Mouse (Mus musculus): ENCODE results near the gene Tmem62. TPM values are rescaled to one million over a fixed set of nuclear protein-coding genes. Genes with fewer than 3 reads are reported as not detected.

Tmem62 gene
- polyA plus RNA-seq (2012; ENCODE audit: insufficient read depth, low replicate concordance): 0.64 and 1.4 TPM in 2 replicates

- Histone ChIP-seq H3K27me3 (replicated peaks) (no peaks in the 10 kb centered on the region), H3K4me1 (peaks cover 22% of the 10 kb centered on the region)
These were observed at the start of gene Tmem62 for GRCm38 (mm10) chr2:120976990-120977925. TSS of gene Tmem62 (plus strand) at chr2:120977017.

DNA sequence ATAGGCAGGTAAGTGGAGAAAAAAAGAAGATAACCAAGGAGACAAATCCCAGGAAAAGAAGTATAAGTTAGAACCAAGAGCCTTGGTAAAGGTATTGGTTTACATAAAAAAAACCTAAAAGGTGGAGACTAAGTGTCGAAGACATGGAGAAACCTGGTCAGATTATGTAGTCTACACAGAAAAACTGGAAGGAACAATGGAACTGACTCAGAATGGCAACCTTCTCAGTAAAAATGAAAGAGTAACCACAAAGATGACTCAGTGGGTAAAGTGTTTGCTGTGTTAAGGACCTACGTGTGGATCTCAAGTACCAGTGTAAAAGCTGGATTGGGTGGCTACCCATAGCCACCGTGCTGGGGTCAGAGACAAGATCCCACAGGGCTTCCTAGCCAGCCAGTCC lies 43.8 kb upstream of the Tmem62 start:
- Histone ChIP-seq H3K27me3 (replicated peaks) (no peaks in the 10 kb centered on the region), H3K9me3 (no peaks in the 10 kb centered on the region), H3K36me3 (replicated peaks; ENCODE audit: low read length) (peaks cover 84% of the 10 kb centered on the region), H3K4me3 (replicated peaks) (no peak overlapping the region), H3K4me1 (no peaks in the 10 kb centered on the region; the same call in 1 of the 2 replicates)
- TF ChIP-seq GATA1 (IDR thresholded peaks at IDR 0.05; ENCODE audit: borderline replicate concordance, low read length): no peak
- TF ChIP-seq FLI1 (IDR thresholded peaks at IDR 0.05; ENCODE audit: low read length): no peak

More at GRCm38 (mm10) chr2:120976990-120977925, at the start of gene Tmem62:
- TF ChIP-seq GATA1 (IDR thresholded peaks at IDR 0.05; ENCODE audit: borderline replicate concordance, low read length): no peak
- TF ChIP-seq FLI1 (IDR thresholded peaks at IDR 0.05; ENCODE audit: low read length): no peak
- peaks cover 8% of the 10 kb centered on the region for H3K36me3 ChIP-seq (replicated peaks; ENCODE audit: low read length)
- H3K4me3 ChIP-seq (replicated peaks): peak within 1 kb of the TSS; percentile 98
- no peaks in the 10 kb centered on the region for H3K9me3 ChIP-seq

GRCm38 (mm10) chr2:120951208-120951607 lies 25.6 kb upstream of the Tmem62 start:
- Histone ChIP-seq H3K9me3 (no peaks in the 10 kb centered on the region), H3K36me3 (replicated peaks; ENCODE audit: low read length) (peaks cover 64% of the 10 kb centered on the region), H3K4me1 (peaks cover 7% of the 10 kb centered on the region; the same call in 1 of the 2 replicates), H3K27me3 (replicated peaks) (no peaks in the 10 kb centered on the region), H3K4me3 (replicated peaks) (no peak overlapping the region)
- no peak for TF ChIP-seq GATA1 (IDR thresholded peaks at IDR 0.05; ENCODE audit: borderline replicate concordance, low read length)
- no peak for TF ChIP-seq FLI1 (IDR thresholded peaks at IDR 0.05; ENCODE audit: low read length)

GRCm38 (mm10) chr2:120952176-120952938 lies 24.5 kb upstream of the Tmem62 start:
- H3K9me3 ChIP-seq: no peaks in the 10 kb centered on the region
- no peak overlapping the region for H3K4me3 ChIP-seq (replicated peaks)
- no peak for TF ChIP-seq FLI1 (IDR thresholded peaks at IDR 0.05; ENCODE audit: low read length)
- no peak for TF ChIP-seq GATA1 (IDR thresholded peaks at IDR 0.05; ENCODE audit: borderline replicate concordance, low read length)
- peaks cover 7% of the 10 kb centered on the region; the same call in 1 of the 2 replicates for H3K4me1 ChIP-seq
- H3K27me3 ChIP-seq (replicated peaks): no peaks in the 10 kb centered on the region
- peaks cover 53% of the 10 kb centered on the region for H3K36me3 ChIP-seq (replicated peaks; ENCODE audit: low read length)

DNA sequence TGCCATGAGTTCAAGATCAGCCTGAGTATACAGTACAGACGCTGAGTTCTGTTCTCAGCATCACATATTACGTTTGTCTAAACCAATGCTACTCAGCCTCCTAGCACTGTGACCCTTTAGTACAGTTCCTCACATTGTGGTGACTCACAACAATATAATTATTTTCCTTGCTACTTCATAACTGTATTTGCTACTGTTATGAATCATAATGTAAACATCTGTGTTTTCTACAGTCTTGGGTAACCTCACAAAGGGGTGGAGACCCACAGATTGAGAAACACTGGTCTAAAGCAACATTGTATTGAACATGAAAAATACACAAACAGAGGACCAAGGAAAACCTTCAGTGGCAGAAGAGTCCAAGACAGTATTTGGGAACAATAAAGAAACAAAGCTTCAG lies 17.5 kb upstream of the Tmem62 start:
- no peak for TF ChIP-seq GATA1 (IDR thresholded peaks at IDR 0.05; ENCODE audit: borderline replicate concordance, low read length)
- no peak for TF ChIP-seq FLI1 (IDR thresholded peaks at IDR 0.05; ENCODE audit: low read length)
- H3K27me3 ChIP-seq (replicated peaks): no peaks in the 10 kb centered on the region
- H3K9me3 ChIP-seq: no peaks in the 10 kb centered on the region
- peaks cover 8% of the 10 kb centered on the region; the same call in 1 of the 2 replicates for H3K4me1 ChIP-seq
- H3K36me3 ChIP-seq (replicated peaks; ENCODE audit: low read length): peaks cover 35% of the 10 kb centered on the region
- H3K4me3 ChIP-seq (replicated peaks): no peak overlapping the region

GRCm38 (mm10) chr2:120959827-120960226 lies 17.0 kb upstream of the Tmem62 start:
- Histone ChIP-seq H3K27me3 (replicated peaks) (no peaks in the 10 kb centered on the region), H3K4me3 (replicated peaks) (no peak overlapping the region), H3K9me3 (no peaks in the 10 kb centered on the region), H3K36me3 (replicated peaks; ENCODE audit: low read length) (peaks cover 30% of the 10 kb centered on the region), H3K4me1 (peaks cover 10% of the 10 kb centered on the region; the same call in 1 of the 2 replicates)
- TF ChIP-seq GATA1 (IDR thresholded peaks at IDR 0.05; ENCODE audit: borderline replicate concordance, low read length): no peak
- TF ChIP-seq FLI1 (IDR thresholded peaks at IDR 0.05; ENCODE audit: low read length): no peak

GRCm38 (mm10) chr2:120960261-120960660 lies 16.6 kb upstream of the Tmem62 start:
- TF ChIP-seq GATA1 (IDR thresholded peaks at IDR 0.05; ENCODE audit: borderline replicate concordance, low read length) (no peak), FLI1 (IDR thresholded peaks at IDR 0.05; ENCODE audit: low read length) (no peak)

GRCm38 (mm10) chr2:120963110-120963509 lies 13.7 kb upstream of the Tmem62 start:
- no peak overlapping the region for H3K4me3 ChIP-seq (replicated peaks)
- TF ChIP-seq GATA1 (IDR thresholded peaks at IDR 0.05; ENCODE audit: borderline replicate concordance, low read length) (no peak), FLI1 (IDR thresholded peaks at IDR 0.05; ENCODE audit: low read length) (no peak)
- peaks cover 31% of the 10 kb centered on the region for H3K4me1 ChIP-seq
- H3K36me3 ChIP-seq (replicated peaks; ENCODE audit: low read length): peaks cover 35% of the 10 kb centered on the region
- H3K27me3 ChIP-seq (replicated peaks): no peaks in the 10 kb centered on the region
- H3K9me3 ChIP-seq: no peaks in the 10 kb centered on the region

More at GRCm38 (mm10) chr2:120960261-120960660, 16.6 kb upstream of the Tmem62 start:
- Histone ChIP-seq H3K4me1 (peaks cover 14% of the 10 kb centered on the region; the same call in 1 of the 2 replicates), H3K4me3 (replicated peaks) (no peak overlapping the region), H3K36me3 (replicated peaks; ENCODE audit: low read length) (peaks cover 27% of the 10 kb centered on the region), H3K27me3 (replicated peaks) (no peaks in the 10 kb centered on the region), H3K9me3 (no peaks in the 10 kb centered on the region)

DNA sequence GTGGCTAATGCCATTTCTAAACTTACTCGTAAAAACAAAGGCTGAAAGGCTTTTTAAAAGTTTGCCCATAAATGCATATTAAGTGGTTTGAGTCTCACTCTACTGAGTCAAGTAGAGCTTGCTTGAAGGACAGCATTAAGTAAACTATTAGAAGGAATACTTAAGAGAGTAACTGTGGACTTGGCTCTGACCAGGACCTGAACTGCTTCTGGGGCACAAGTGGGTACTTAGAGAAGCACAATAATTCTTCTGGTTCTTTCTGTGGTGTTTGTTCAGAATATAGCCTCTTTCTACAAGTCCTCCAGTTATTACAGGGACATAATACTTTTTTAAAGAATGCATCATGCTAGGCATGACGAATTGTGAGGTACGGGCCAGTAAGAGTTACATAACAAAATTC lies 11.3 kb upstream of the Tmem62 start:
- Histone ChIP-seq H3K36me3 (replicated peaks; ENCODE audit: low read length) (peaks cover 20% of the 10 kb centered on the region), H3K9me3 (no peaks in the 10 kb centered on the region), H3K27me3 (replicated peaks) (no peaks in the 10 kb centered on the region), H3K4me3 (replicated peaks) (no peak overlapping the region), H3K4me1 (peaks cover 49% of the 10 kb centered on the region)
- TF ChIP-seq GATA1 (IDR thresholded peaks at IDR 0.05; ENCODE audit: borderline replicate concordance, low read length) (no peak), FLI1 (IDR thresholded peaks at IDR 0.05; ENCODE audit: low read length) (no peak)

Measured in megakaryocyte, embryonic 14.5 days (primary cell).